Mouse (Mus musculus): Measurements from ENCODE around the gene Gimap4.
"Not testable (repeated sequence)": the region's sequence is repeated elsewhere in the genome, so short reads cannot be mapped to it uniquely, and the experiment has no call there.

The Gimap4 gene

GRCm38 (mm10) chr6:48675931-48676859 lies 8.2 kb upstream of the Gimap4 start, which contains the start of gene Gimap9:
Gene Gimap9 (plus strand): TSS chr6:48676129.
- peak; percentile 80 for DNase-seq (ENCODE audit: low read depth, low spot score)

DNA sequence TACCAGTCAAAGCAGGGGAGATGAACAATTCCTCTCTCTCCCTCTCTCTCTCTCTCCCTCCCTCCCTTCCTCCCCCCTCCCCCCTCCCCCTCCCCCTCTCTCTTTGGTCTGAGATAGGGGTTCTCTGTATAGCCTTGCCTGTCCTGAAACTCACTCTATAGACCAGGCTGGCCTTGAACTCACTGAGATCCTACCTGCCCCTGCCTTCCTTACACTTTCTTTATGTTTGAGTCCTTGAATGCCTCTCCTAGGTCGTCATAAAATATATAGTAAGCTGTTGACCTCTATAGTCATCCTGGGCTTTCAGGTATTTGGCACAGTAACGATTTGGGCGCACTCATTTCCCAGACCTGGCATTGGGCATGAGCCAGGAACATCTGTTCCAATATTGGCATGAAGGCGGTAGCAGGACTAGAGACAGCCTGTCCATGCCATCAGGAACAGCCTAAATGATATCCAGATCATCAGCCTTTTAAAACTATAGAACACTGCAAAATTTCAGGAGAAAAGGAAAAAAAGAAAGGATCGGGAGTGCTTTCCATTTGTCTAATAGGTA lies 7.4 kb upstream of the Gimap4 start:
- no peak for DNase-seq (ENCODE audit: low read depth, low spot score)

GRCm38 (mm10) chr6:48677492-48678345 lies 6.6 kb upstream of the Gimap4 start:
- DNase-seq (ENCODE audit: low read depth, low spot score): no peak

GRCm38 (mm10) chr6:48678391-48678790 lies 6.0 kb upstream of the Gimap4 start:
- no peak for DNase-seq (ENCODE audit: low read depth, low spot score)

DNA sequence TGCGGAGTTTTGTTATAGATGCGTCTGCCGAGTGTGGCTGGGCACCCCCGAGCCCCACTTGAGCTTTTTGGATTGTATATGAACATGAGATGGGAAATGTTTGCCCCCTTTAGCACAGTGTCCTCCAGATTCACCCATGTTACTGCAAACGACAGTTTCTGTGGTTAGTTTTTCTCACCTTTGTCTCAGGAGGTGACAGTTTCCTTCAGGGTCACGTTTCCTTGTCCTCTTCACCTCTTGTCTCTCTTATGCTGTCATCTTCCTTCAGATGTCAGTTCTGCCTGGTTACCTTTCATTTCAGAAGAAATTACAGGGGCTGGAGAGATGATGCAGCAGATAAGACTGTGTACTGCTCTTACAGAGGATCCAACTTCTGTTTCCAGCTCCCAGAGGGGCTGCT lies 4.6 kb upstream of the Gimap4 start:
- no peak for DNase-seq (ENCODE audit: low read depth, low spot score)

DNA sequence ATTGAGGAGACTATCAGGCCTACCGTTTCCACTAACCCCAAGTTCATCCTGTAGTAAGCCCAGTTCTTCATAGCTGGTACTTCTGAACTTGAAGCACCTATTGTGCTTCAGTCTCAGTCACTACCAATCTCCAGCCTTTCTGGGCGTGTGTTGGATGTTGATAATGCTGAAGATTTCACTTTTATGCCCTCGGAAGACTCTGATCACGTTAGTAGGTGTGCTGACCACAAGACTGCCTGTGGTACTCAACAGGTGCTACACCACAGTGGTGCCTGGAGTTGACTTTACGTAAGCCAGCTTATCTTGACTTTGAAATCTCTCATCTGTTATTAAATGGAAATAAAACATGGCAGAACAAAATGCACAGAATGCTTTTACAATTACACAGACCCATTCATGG lies 3.9 kb upstream of the Gimap4 start:
- no peak for DNase-seq (ENCODE audit: low read depth, low spot score)

- no peak for DNase-seq (ENCODE audit: low read depth, low spot score)
These were observed 2.8 kb upstream of the Gimap4 start for GRCm38 (mm10) chr6:48681472-48682090.

- no peak for DNase-seq (ENCODE audit: low read depth, low spot score)
These were observed 2.1 kb upstream of the Gimap4 start for GRCm38 (mm10) chr6:48682271-48682670.

DNA sequence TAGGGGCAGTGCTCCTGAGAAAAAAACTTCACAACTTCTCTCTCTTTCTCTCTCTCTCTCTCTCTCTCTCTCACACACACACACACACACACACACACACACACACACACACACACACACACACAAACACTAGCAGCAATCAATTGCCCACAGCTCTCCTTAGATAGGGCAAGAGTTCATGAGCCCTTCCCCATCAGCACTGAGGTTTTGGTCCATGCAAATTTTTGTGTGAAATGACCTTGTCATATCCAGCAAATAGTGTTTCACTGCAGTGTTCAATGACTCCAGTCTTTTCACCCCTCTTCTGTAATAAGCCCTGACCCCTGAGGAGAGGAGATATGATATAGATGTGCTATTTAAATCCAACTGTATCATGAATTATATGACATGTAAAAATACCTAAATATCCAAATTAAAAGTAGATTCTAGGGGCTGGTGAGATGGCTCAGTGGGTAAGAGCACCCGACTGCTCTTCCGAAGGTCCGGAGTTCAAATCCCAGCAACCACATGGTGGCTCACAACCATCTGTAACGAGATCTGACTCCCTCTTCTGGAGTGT lies 1.0 kb upstream of the Gimap4 start:
- not testable (repeated sequence) for DNase-seq (ENCODE audit: low read depth, low spot score)

DNA sequence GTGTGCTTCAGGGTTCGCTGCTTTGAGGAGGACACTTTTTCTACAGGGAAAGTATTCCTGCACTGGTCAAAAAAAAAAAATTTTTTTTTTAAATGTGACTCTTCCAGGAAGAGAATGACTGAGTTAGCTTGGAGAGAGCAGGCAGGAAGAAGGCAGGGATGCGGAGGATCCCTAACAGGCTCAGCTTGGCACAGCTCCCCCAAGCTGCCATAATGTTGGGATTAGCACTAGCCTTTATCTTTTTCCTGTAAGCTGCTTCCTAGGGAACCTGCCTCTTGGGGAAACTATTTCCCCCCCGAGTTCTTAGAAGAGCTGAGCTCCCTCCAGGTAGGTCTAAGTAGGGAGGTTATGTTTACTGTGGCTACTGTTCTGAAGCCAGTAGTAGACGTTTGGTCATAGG lies 457 bp downstream of the Gimap4 start:
- DNase-seq (ENCODE audit: low read depth, low spot score): no peak

DNA sequence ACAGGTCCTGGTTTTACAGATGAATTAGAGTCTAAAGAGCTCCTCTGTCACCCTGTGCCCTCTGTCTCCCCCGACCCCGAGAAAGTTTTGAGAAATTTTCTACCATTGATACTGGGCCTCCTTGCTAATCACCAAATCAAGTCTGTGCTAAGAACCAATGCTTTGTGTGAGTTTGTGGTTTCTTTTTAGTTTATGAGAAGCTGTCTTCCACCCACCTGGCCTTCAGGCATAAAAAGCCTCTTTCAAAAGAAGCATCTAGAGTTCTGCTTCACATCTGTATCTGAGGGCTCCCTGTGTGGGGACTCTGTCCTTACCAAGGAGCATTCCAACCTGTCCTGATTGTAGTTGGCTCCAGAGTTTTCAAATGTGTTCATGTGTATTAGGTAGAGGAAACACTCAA lies 902 bp downstream of the Gimap4 start:
- DNase-seq (ENCODE audit: low read depth, low spot score): no peak

DNA sequence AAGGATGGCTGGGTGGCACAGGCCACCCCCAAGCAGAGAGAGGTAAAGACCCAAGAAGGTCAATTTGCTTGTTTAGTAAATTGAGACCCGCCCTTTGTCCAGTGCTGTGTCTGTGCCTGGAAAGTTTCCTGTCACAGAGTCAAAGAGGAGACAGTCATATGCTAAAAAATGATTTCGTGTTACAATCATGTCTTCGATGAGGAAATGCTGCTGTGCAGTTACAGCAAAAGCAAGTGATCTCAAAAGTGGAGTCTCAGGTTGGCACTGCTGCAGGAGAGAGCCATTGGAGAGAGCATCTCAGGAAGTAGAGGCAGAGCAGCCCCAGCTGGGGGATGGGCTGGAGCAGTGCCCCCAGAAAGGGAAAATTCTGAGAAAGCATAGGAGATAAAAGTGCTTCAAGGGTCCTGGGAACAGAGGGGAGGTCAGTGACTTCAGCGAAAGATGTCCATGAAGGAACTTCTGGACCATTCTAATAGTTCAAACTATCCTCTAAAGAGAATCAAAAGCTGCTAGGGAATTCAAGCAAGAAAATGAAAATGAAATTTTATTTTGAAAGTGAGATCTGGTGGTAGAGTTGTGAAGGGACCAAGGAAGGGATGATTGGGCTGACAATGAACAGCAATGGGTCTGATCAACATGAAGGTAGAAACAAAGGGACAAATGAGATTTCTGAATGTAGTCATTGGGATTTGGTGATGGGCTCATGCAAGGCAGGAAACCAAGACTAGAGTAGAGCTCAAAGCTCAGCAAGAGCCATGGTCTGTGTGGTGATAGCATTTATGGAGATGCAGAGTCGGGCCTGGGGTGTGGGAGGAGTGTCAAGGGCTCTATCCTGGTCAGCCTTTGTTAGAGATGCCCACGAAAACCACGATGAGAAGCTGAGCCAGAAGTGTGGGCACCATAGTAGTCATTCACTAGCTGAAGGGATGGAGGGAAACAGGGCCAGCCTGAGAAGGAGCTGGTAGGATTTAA lies 1.6 kb downstream of the Gimap4 start:
- no peak for DNase-seq (ENCODE audit: low read depth, low spot score)

GRCm38 (mm10) chr6:48687077-48687476 lies 2.7 kb downstream of the Gimap4 start:
- no peak for DNase-seq (ENCODE audit: low read depth, low spot score)

- DNase-seq (ENCODE audit: low read depth, low spot score): no peak
These were observed 5.0 kb downstream of the Gimap4 start for GRCm38 (mm10) chr6:48689320-48689719.

DNA sequence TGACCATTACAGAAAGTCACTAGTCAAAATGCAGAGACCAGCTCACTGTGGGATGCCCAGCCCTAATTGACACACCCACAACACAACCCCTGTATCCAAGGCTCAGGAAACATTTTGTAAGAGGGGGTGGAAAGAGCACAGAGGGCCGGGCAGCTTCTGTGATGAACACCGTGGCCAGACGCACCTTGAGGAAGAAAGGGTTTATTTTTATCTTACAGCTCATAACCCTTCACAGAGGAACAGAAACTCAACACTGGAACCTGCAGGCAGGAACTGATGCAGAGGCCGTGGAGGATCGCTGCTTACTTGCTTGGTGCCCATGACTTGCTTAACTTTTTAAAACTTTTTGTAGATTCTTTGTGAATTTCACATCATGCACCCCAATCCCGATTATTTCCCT lies 8.6 kb downstream of the Gimap4 start:
- no peak for DNase-seq (ENCODE audit: low read depth, low spot score)

DNA sequence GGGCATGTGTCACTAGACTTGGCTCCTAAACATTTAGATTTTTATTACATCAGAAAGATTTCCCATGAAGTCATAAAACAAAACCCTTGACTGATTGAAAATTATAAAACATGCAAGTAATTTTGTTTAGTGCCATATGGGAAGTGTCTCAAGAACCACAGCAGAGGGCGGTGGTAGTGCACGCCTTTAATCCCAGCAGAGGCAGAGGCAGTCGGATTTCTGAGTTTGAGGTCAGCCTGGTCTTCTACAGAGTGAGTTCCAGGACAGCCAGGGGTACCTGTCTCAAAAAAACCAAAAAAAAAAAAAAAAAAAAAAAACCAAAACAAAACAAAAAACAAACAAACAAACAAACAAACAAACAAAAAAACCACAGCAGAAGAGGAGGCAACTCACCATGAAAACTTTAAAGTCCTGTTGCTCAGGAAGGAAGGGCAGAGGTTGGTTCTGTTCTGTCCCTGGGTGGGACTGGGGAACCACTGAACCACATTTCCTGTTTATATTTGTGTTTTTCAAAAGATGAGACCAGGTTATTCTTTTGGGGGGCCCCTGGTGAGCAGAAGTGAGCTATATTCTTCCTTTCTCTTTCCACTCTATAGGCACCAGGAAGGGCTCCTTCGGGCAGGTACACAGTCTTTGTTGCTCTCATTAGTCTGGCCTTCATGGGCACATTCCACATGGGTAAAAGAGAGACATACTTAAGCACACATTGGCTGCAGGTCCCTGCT lies 12.6 kb downstream of the Gimap4 start:
- DNase-seq (ENCODE audit: low read depth, low spot score): no peak

DNA sequence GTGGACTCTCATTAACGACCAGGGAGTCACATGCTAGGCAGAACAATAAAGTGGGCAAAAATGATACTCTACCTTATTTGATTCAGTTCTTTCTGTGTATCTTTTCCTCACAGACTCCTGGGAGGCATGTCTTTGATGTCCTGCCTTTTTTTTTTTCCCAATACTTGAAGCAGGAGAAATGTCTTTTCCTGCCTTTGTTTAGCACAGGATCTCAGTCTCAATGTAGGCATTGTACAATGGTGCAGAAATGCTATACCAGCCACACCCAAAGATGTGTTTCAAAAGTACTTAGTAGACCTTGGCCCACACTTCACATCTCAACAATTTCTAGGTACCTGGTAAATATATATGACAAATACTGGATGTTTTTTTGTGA lies 13.2 kb downstream of the Gimap4 start:
- DNase-seq (ENCODE audit: low read depth, low spot score): no peak

DNA sequence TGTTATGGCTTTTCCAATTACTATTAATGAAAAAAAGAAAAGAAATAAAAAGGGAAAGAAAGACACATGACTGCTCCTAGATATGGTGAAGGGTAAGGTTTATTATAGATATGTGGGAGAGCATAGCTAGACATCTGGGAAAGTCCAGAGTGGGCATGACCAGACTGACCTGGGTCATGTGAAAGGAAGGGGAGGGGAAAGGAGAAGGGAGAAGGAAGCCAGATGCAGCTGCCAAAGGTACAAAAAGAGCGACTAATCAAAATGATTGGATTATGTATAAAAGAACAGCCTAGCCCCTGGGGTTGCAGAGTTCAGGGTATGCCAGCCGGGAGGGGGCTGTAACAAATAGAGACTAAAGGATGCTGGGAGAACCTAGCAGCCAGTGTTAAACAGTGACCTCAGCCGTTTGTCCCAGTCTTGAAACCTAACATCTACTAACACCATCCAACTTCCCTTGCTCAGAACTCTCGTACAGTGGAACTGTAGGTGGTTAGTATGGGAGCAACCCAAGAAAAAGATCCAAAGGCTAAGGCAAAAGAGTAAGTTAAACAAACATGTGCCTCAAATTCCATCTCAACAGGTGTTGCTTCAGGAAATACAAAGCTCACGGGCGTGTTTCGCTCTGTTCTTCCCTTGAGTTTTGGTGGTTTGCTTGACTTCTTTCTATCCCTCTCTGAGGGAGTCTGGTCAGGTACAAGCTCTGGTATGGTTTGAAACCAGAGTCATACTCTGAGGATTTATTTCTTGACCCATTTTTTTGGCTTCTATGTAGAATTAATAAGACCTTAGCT lies 13.9 kb downstream of the Gimap4 start:
- no peak for DNase-seq (ENCODE audit: low read depth, low spot score)

DNA sequence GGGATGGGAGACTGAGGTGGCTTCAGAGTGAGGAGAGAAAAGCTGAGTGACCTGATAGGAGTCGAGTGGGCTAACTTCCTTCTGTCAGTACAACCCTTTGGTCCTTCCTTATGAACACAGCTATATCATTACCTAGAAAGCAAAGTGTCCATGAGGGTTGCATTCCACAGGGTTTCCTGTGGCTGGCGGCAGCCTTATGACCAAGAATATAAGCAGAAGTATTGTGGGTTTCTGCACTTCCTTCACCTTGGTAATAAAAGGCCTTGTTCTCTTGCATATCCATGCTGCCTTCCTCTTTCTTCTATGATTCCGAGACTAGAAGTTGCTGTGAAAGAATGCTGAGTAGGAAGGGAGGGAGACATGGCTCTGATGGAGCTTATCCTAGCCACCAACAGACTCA lies 14.5 kb downstream of the Gimap4 start:
- DNase-seq (ENCODE audit: low read depth, low spot score): no peak
